Mouse (Mus musculus) megakaryocyte, embryonic 14.5 days (primary cell): ENCODE data around the gene Slc43a2. TPM values are rescaled to one million over a fixed set of nuclear protein-coding genes. Genes with fewer than 3 reads are reported as not detected.

ENCODE experiments used
- H3K27me3 ChIP-seq: replicated peaks from 2 replicates; pipeline ENCODE3; 2012; ENCODE audit warnings: inconsistent platforms
- H3K36me3 ChIP-seq: replicated peaks from 2 replicates; pipeline ENCODE3; 2012; ENCODE audit warnings: low read length, inconsistent platforms, mixed read lengths
- H3K4me1 ChIP-seq: 2 replicates; pipeline ENCODE4 v1.6.1; 2012; ENCODE audit warnings: inconsistent platforms
- H3K4me3 ChIP-seq: replicated peaks from 2 replicates; pipeline ENCODE3; 2012; ENCODE audit warnings: moderate library complexity, mild to moderate bottlenecking, inconsistent platforms
- H3K9me3 ChIP-seq: 2 replicates; pipeline ENCODE4 v1.6.1; 2012; ENCODE audit warnings: inconsistent platforms
- FLI1 ChIP-seq: IDR thresholded peaks from 2 replicates; pipeline ENCODE4 v1.6.1; 2012; ENCODE audit warnings: low read length, inconsistent platforms, mixed read lengths
- GATA1 ChIP-seq: IDR thresholded peaks from 3 replicates; pipeline ENCODE4 v1.6.1; 2012; ENCODE audit warnings: mixed read lengths, low read length, inconsistent platforms, borderline replicate concordance
- polyA plus RNA-seq: library from polyadenylated mRNA; stranded (reverse); fragments of >175 nt; gene quantifications from 2 replicates; pipeline ENCODE4 v1.2.3, GENCODE M21; 2012; ENCODE audit warnings: low replicate concordance; ENCODE audit not compliant: insufficient read depth

Gene Slc43a2
- polyA plus RNA-seq, 1 experiment: 35.4 TPM

GRCm38 (mm10) chr11:75562840-75563239, 31.3 kb downstream of the Slc43a2 start:
- H3K4me1 ChIP-seq: peaks cover 76% of the 10 kb centered on the region
- peaks cover 95% of the 10 kb centered on the region for H3K36me3 ChIP-seq
- TF ChIP-seq FLI1 (no peak), GATA1 (no peak)
- H3K4me3 ChIP-seq: peak overlapping the region; percentile 39
- 0 out of 2 replicates have a peak, but pooled peaks cover under 1% of the 10 kb centered on the region for H3K9me3 ChIP-seq
- no peaks in the 10 kb centered on the region for H3K27me3 ChIP-seq

- peaks cover 95% of the 10 kb centered on the region for H3K36me3 ChIP-seq
- no peaks in the 10 kb centered on the region for H3K27me3 ChIP-seq
- H3K4me3 ChIP-seq: peak overlapping the region; percentile 75
- H3K9me3 ChIP-seq: no peaks in the 10 kb centered on the region
- no peak for TF ChIP-seq GATA1
- no peak for TF ChIP-seq FLI1
- peaks cover 78% of the 10 kb centered on the region for H3K4me1 ChIP-seq
Observed at GRCm38 (mm10) chr11:75563851-75564548, 32.5 kb downstream of the Slc43a2 start.

DNA sequence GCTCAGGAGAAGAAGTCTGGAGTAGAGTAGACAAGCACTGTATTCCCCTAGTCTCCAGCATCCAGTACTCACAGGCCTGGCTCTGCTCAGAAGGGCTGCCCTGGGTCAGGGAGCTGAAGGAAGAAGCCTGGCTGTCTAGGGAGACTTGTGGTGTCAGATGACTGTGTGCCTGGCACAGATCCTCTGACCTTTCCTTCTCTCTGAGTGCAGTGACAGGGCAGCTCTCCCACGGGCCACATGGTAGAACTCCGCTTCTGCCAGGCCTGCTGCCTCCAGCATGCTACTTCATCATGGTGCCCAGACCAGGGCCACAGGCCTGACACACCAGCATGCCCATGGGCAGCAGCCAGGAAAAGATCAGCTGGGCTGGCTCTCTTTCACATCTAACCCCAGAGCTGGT, 34.4 kb downstream of the Slc43a2 start:
- no peaks in the 10 kb centered on the region for H3K9me3 ChIP-seq
- H3K36me3 ChIP-seq: peaks cover 97% of the 10 kb centered on the region
- no peaks in the 10 kb centered on the region for H3K27me3 ChIP-seq
- TF ChIP-seq FLI1 (no peak), GATA1 (no peak)
- H3K4me1 ChIP-seq: peaks cover 79% of the 10 kb centered on the region
- peak overlapping the region; percentile 51 for H3K4me3 ChIP-seq

DNA sequence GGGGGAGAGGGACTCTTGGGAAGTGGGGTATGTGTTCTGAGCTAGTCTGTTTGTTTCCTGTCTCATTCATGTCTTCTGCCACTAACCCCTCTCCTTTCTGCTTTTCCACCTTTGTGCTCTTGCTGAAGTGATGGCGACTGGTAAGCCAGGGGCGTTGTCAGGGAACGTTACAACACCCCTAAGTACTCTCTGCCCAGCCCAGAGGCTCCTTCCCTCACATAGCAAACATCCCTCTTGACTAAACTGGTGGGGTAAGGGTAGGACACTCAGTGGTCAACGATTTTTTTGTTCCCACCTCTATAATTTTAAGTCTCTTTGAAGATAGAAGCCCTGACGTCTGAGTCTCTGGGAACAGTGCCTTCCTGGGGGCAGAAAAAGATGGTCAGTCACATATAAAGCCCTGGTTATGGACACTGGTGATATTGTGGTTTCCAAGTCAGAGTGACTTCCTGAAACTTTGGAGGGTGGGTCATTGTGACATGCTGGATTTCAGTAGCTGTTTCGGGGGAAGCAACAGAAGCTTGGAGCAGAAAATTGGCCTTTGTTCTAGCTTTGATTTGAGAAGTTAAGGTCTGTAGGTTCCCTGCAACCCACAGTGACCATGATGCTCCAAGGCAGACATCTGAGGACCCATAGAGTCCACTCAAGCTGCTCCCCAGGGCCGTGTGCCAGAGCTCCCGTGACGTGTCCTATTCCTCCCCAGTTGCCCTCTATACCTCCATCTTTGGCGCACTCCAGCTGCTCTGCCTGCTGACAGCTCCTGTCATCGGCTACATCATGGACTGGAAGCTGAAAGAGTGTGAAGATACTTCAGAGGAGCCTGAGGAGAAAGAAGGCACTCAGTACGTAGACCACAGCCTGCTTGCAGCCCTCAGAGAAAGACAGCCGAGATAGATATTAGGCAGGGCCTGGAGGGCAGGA, 35.0 kb downstream of the Slc43a2 start:
- H3K4me1 ChIP-seq: peaks cover 79% of the 10 kb centered on the region
- H3K9me3 ChIP-seq: no peaks in the 10 kb centered on the region
- peak overlapping the region; percentile 51 for H3K4me3 ChIP-seq
- no peak for TF ChIP-seq GATA1
- TF ChIP-seq FLI1: no peak
- peaks cover under 1% of the 10 kb centered on the region for H3K27me3 ChIP-seq
- peaks cover 96% of the 10 kb centered on the region for H3K36me3 ChIP-seq

DNA sequence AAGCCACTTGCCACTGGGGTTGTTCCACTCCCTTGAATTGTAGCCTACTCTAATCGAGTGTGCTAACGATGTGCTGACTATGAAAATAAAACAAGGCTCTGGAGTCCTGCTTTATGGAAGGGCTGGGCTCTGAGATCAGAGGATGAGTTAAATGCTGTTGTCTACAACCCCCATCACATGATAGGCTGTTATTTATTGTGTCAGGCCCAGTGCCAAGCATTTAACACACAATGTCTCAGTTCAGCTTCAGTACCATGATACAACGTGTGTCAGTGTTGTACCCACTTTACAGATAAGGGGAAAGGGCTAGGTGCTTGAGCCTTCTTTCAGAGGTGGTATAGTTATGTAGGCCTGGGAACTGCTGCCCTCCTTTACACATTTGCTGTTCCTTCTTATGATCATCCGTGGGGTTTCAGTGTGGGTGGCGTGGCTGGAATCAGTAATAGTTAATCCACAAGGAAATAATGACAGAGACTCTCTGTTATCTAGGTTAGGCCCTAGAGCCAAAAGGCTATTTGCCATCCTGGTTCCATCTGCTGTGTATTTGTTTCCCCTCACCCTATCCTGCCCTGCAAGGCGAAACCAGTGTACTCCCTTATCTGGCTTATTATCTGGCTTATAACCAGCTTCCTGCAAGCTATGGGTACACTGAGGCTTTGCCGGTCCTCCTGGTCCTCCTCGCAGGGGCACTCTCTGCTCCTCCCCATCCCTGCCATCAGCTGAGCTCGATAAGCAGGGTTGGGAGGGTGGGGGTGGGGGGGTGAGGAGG, 36.0 kb downstream of the Slc43a2 start:
- no peak overlapping the region for H3K4me3 ChIP-seq
- TF ChIP-seq FLI1: no peak
- TF ChIP-seq GATA1: no peak
- H3K4me1 ChIP-seq: peaks cover 81% of the 10 kb centered on the region
- H3K27me3 ChIP-seq: peaks cover 2% of the 10 kb centered on the region
- peaks cover 95% of the 10 kb centered on the region for H3K36me3 ChIP-seq
- no peaks in the 10 kb centered on the region for H3K9me3 ChIP-seq

- H3K9me3 ChIP-seq: no peaks in the 10 kb centered on the region
- H3K36me3 ChIP-seq: peaks cover 95% of the 10 kb centered on the region
- peaks cover 81% of the 10 kb centered on the region for H3K4me1 ChIP-seq
- H3K4me3 ChIP-seq: no peak overlapping the region
- peaks cover 2% of the 10 kb centered on the region for H3K27me3 ChIP-seq
- TF ChIP-seq FLI1 (no peak), GATA1 (no peak)
Observed at GRCm38 (mm10) chr11:75568115-75568511, 36.6 kb downstream of the Slc43a2 start.

DNA sequence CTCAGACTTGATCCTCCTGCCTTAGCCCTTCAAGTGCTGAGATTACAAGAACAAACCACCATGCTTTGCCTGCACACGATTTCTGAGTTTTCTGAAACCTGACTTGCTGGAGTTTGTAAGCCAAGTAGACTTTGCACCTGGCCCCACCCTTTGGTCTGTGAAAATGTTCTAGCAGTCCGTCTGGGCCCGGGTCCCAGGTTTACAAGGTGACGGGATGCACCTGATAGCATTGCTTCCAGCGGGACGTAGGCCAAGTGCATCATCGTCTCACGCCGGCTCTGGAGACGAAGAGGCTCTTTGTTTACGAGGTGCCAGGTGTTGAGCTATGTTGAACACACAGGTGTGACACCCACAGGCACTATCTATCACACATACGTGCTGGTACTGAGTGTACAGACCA, 37.5 kb downstream of the Slc43a2 start:
- no peak overlapping the region for H3K4me3 ChIP-seq
- no peak for TF ChIP-seq FLI1
- H3K4me1 ChIP-seq: peaks cover 80% of the 10 kb centered on the region
- peaks cover 2% of the 10 kb centered on the region for H3K27me3 ChIP-seq
- H3K36me3 ChIP-seq: peaks cover 90% of the 10 kb centered on the region
- no peaks in the 10 kb centered on the region for H3K9me3 ChIP-seq

GRCm38 (mm10) chr11:75570375-75571125, 39.1 kb downstream of the Slc43a2 start:
- Histone ChIP-seq H3K4me3 (peak overlapping the region; percentile 70), H3K36me3 (peaks cover 92% of the 10 kb centered on the region), H3K9me3 (no peaks in the 10 kb centered on the region), H3K27me3 (peaks cover 5% of the 10 kb centered on the region), H3K4me1 (peaks cover 80% of the 10 kb centered on the region)
- TF ChIP-seq GATA1: no peak
- no peak for TF ChIP-seq FLI1

- Histone ChIP-seq H3K4me1 (peaks cover 79% of the 10 kb centered on the region), H3K9me3 (no peaks in the 10 kb centered on the region), H3K27me3 (peaks cover 7% of the 10 kb centered on the region), H3K4me3 (peak overlapping the region; percentile 77), H3K36me3 (peaks cover 90% of the 10 kb centered on the region)
- no peak for TF ChIP-seq FLI1
- TF ChIP-seq GATA1: no peak
Observed at GRCm38 (mm10) chr11:75571126-75571990, 39.9 kb downstream of the Slc43a2 start.
